Mouse (Mus musculus): ENCODE results near the gene Tbc1d14. TPM values are rescaled to one million over a fixed set of nuclear protein-coding genes. Genes with fewer than 3 reads are reported as not detected.

Gene Tbc1d14
- polyA plus RNA-seq, 1 experiment from 2014 or later = 70.1 TPM

DNA sequence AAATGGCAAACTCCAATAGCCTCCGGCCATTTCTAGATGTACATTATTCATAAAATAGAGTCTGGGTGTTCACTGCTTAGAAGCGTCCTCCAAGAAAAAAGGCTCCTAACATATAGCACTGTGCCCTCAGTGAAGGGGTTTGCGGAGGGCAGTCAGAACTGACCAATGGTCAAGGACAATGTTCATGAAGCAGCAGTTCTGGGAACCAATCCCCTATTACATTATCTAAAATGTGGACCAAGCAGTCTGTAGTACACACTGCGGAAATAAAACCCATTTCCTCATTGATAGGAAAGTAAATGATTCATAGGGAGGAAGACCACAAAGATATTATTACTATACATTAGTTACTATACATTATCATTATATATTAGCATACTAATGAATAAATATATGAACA lies 32.6 kb downstream of the Tbc1d14 start:
- no peak overlapping the region for H3K4me3 ChIP-seq
- no peaks in the 10 kb centered on the region for H3K9me3 ChIP-seq
- no peak overlapping the region for H3K4me2 ChIP-seq
- H3K27ac ChIP-seq = no peak overlapping the region
- H3K27me3 ChIP-seq = no peaks in the 10 kb centered on the region
- no peaks in the 10 kb centered on the region for H3K36me3 ChIP-seq
- no peak for ATAC-seq (ENCODE audit: low FRiP score)
- no peak overlapping the region for H3K9ac ChIP-seq
- 91% methylated on average over 4 of the region's 4 CpGs for WGBS
- peaks cover 22% of the 10 kb centered on the region for H3K4me1 ChIP-seq (replicated peaks)

GRCm38 (mm10) chr5:36559510-36560235 lies 33.4 kb downstream of the Tbc1d14 start:
- H3K36me3 ChIP-seq = no peaks in the 10 kb centered on the region
- no peak overlapping the region for H3K4me2 ChIP-seq
- no peaks in the 10 kb centered on the region for H3K9me3 ChIP-seq
- no peak for ATAC-seq (ENCODE audit: low FRiP score)
- no peak overlapping the region for H3K4me3 ChIP-seq
- peaks cover 22% of the 10 kb centered on the region for H3K4me1 ChIP-seq (replicated peaks)
- H3K27me3 ChIP-seq = no peaks in the 10 kb centered on the region
- H3K27ac ChIP-seq = no peak overlapping the region
- WGBS = 91% methylated on average over 6 of the region's 6 CpGs
- H3K9ac ChIP-seq = no peak overlapping the region

DNA sequence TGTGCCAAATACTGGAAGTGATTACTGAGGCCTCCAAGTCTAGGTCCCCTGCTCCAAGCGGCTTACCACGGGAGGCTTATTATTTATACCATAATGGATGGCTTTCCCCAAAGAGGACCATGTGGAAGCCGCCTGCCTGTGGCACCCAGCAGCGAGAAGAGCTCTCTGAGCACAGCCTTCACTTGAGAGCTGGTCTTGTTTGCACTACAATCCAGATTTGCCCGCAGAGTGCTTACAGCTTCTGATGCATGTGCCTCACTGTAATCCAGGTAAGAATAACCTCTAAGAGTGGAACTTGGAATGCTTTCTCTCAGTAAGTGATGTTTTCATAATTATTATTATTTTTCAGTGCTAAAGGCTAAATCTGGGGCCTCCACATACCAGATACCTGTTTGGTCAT lies 34.0 kb downstream of the Tbc1d14 start:
- H3K4me2 ChIP-seq = no peak overlapping the region
- no peaks in the 10 kb centered on the region for H3K36me3 ChIP-seq
- WGBS = 81% methylated on average over 5 of the region's 5 CpGs
- ATAC-seq (ENCODE audit: low FRiP score) = no peak
- no peaks in the 10 kb centered on the region for H3K27me3 ChIP-seq
- H3K9me3 ChIP-seq = no peaks in the 10 kb centered on the region
- no peak overlapping the region for H3K9ac ChIP-seq
- no peak overlapping the region for H3K4me3 ChIP-seq
- no peak overlapping the region for H3K27ac ChIP-seq
- peaks cover 19% of the 10 kb centered on the region for H3K4me1 ChIP-seq (replicated peaks)

DNA sequence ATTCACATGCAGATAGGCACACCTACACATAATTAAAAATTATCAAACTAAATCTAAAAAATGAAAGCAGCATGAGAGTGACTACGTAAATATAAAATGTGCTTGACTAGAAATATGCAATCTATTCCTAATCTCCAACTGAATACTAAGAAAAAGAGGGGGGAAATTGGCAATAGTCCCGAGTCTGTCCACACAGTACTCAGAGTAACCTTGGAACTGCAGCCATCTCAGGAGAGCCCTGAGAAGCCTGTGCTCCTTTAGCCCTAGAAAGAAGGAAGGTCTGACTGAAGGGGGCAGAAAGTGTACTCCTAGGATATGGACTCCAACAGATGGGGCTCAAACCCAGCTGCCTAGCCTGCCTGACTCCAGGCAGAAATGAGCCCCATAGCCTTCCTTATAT lies 34.5 kb downstream of the Tbc1d14 start:
- no peaks in the 10 kb centered on the region for H3K36me3 ChIP-seq
- WGBS = 89% methylated on average over 2 of the region's 2 CpGs
- H3K9me3 ChIP-seq = no peaks in the 10 kb centered on the region
- H3K9ac ChIP-seq = 0 out of 2 replicates have a peak overlapping the region, but pooled peaks have one; percentile 9
- no peak overlapping the region for H3K4me3 ChIP-seq
- H3K27me3 ChIP-seq = no peaks in the 10 kb centered on the region
- H3K27ac ChIP-seq = no peak overlapping the region
- H3K4me2 ChIP-seq = no peak overlapping the region
- H3K4me1 ChIP-seq (replicated peaks) = peaks cover 19% of the 10 kb centered on the region
- ATAC-seq (ENCODE audit: low FRiP score) = no peak

DNA sequence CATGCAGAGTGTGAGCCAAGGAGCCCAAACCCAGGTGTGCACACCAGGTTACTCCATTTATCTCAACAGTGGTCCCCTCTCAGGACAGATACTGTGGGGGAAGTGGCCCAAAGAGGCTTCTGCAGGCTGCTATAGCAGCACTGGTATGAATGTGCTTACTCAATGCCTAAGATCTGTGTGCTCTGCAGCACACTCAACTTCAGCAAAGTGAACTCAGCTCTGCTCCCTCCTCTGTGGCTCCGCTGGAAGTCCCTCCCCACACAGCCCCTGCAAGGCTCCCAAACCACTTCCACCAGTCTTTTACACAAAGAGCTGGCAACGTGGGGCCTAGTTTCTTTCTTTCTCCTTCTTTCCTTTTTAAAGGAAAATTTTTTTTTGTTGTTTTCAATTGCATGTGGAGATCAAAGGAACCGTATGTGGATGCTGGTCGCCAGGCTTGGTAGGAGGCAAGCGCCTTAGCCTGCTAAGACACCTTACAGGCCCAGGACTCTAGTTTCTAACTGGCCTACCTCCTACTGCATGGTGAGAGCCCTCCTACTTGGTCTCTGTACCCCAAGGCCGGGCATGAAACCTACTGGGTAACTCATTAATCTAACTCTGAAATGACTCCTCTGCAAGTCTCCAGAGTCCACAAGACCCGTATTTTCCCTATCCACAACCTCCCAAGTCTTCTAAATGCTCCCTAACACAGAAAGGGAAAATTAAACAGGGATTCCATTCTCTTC lies 35.3 kb downstream of the Tbc1d14 start:
- H3K4me1 ChIP-seq (replicated peaks) = peaks cover 15% of the 10 kb centered on the region
- no peak overlapping the region for H3K27ac ChIP-seq
- 32% methylated on average over 7 of the region's 7 CpGs for WGBS
- H3K9ac ChIP-seq = no peak overlapping the region
- H3K27me3 ChIP-seq = no peaks in the 10 kb centered on the region
- H3K36me3 ChIP-seq = no peaks in the 10 kb centered on the region
- no peak overlapping the region for H3K4me3 ChIP-seq
- no peak for ATAC-seq (ENCODE audit: low FRiP score)
- H3K4me2 ChIP-seq = no peak overlapping the region
- H3K9me3 ChIP-seq = no peaks in the 10 kb centered on the region

GRCm38 (mm10) chr5:36556906-36557305 lies 36.2 kb downstream of the Tbc1d14 start:
- no peaks in the 10 kb centered on the region for H3K27me3 ChIP-seq
- WGBS = 79% methylated on average over 3 of the region's 3 CpGs
- no peaks in the 10 kb centered on the region for H3K36me3 ChIP-seq

GRCm38 (mm10) chr5:36556289-36556688 lies 36.8 kb downstream of the Tbc1d14 start:
- no peak for ATAC-seq (ENCODE audit: low FRiP score)
- Histone ChIP-seq H3K4me2 (no peak overlapping the region), H3K9me3 (no peaks in the 10 kb centered on the region), H3K9ac (no peak overlapping the region), H3K27ac (no peak overlapping the region), H3K36me3 (no peaks in the 10 kb centered on the region), H3K4me1 (replicated peaks) (peaks cover 15% of the 10 kb centered on the region), H3K27me3 (no peaks in the 10 kb centered on the region), H3K4me3 (no peak overlapping the region)
- WGBS = 64% methylated on average over 4 of the region's 4 CpGs

More at GRCm38 (mm10) chr5:36556906-36557305, 36.2 kb downstream of the Tbc1d14 start:
- ATAC-seq (ENCODE audit: low FRiP score) = no peak
- H3K9me3 ChIP-seq = no peaks in the 10 kb centered on the region
- H3K4me1 ChIP-seq (replicated peaks) = peaks cover 15% of the 10 kb centered on the region
- no peak overlapping the region for H3K4me2 ChIP-seq
- no peak overlapping the region for H3K4me3 ChIP-seq
- no peak overlapping the region for H3K27ac ChIP-seq
- H3K9ac ChIP-seq = no peak overlapping the region

- H3K4me1 ChIP-seq (replicated peaks) = peaks cover 15% of the 10 kb centered on the region
- H3K36me3 ChIP-seq = no peaks in the 10 kb centered on the region
- H3K27me3 ChIP-seq = no peaks in the 10 kb centered on the region
- H3K9ac ChIP-seq = no peak overlapping the region
- no peak overlapping the region for H3K4me3 ChIP-seq
- 78% methylated on average over 5 of the region's 5 CpGs for WGBS
- H3K9me3 ChIP-seq = no peaks in the 10 kb centered on the region
- no peak for ATAC-seq (ENCODE audit: low FRiP score)
- H3K4me2 ChIP-seq = no peak overlapping the region
- no peak overlapping the region for H3K27ac ChIP-seq
Observed at GRCm38 (mm10) chr5:36554496-36554895, 38.6 kb downstream of the Tbc1d14 start.

- Histone ChIP-seq H3K9me3 (no peaks in the 10 kb centered on the region), H3K4me2 (no peak overlapping the region), H3K27me3 (no peaks in the 10 kb centered on the region), H3K4me1 (replicated peaks) (peaks cover 12% of the 10 kb centered on the region), H3K9ac (no peak overlapping the region), H3K27ac (no peak overlapping the region), H3K36me3 (no peaks in the 10 kb centered on the region), H3K4me3 (no peak overlapping the region)
- ATAC-seq (ENCODE audit: low FRiP score) = no peak
- WGBS = 84% methylated on average over 4 of the region's 4 CpGs
Observed at GRCm38 (mm10) chr5:36553886-36554285, 39.2 kb downstream of the Tbc1d14 start.

DNA sequence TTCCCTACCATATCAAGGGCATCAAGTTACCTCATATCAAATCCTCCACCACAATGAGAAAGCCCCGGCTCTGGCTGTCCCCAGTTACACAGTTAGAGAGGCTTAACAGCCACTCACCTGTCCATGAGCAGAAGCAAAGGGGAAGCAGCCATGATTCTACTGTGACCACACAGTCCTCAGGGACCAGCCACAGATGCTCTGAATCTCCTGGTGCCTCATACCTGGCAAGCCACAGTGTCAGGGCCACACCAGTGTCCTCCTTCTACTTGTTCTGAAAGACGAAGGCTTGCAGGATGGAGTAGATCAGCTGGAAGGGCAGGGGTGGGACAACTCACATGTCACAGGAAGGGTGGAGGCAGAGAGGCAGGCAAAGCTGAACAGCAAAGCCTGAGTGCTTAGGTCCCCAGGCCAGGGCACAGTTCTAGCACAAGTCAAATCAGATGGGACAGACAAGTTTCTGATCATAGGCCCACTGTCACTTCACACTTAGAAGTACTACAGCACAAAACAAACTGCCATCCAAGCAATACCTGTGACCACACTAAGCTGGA lies 39.9 kb downstream of the Tbc1d14 start:
- ATAC-seq (ENCODE audit: low FRiP score) = no peak
- Histone ChIP-seq H3K27ac (no peak overlapping the region), H3K27me3 (no peaks in the 10 kb centered on the region), H3K36me3 (no peaks in the 10 kb centered on the region), H3K4me1 (replicated peaks) (peaks cover 12% of the 10 kb centered on the region), H3K4me2 (no peak overlapping the region), H3K9ac (no peak overlapping the region), H3K9me3 (no peaks in the 10 kb centered on the region), H3K4me3 (no peak overlapping the region)
- 89% methylated on average over 2 of the region's 2 CpGs for WGBS

- H3K4me3 ChIP-seq = no peak overlapping the region
- H3K9ac ChIP-seq = no peak overlapping the region
- no peak overlapping the region for H3K27ac ChIP-seq
- H3K4me2 ChIP-seq = no peak overlapping the region
- no peaks in the 10 kb centered on the region for H3K9me3 ChIP-seq
- no peak for ATAC-seq (ENCODE audit: low FRiP score)
- no peaks in the 10 kb centered on the region for H3K36me3 ChIP-seq
- H3K27me3 ChIP-seq = no peaks in the 10 kb centered on the region
- WGBS = 99% methylated on average over 4 of the region's 4 CpGs
- H3K4me1 ChIP-seq (replicated peaks) = peaks cover 5% of the 10 kb centered on the region
Observed at GRCm38 (mm10) chr5:36552391-36552790, 40.7 kb downstream of the Tbc1d14 start.

DNA sequence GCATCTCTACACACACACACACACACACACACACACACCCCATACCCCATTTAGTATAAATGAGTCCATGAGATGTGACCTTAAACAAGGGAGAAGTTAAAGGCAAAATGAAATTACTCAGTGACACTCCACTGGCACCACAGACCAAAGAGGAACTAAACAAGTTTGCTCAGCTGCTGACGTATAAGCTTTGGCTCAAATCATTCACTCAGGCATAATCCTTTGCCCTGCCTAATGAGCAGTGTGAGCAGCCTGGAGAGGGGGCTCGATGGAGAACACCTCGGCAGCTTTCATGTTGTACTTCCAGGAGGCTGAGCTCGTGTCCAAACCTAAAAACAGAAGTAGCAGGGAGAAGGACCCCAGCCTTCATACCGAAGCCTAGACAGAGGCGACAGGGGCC lies 43.8 kb downstream of the Tbc1d14 start:
- no peaks in the 10 kb centered on the region for H3K36me3 ChIP-seq
- H3K4me3 ChIP-seq = no peak overlapping the region
- no peaks in the 10 kb centered on the region for H3K9me3 ChIP-seq
- no peak overlapping the region for H3K27ac ChIP-seq
- no peak for ATAC-seq (ENCODE audit: low FRiP score)
- H3K4me1 ChIP-seq (replicated peaks) = no peaks in the 10 kb centered on the region
- no peak overlapping the region for H3K4me2 ChIP-seq
- no peaks in the 10 kb centered on the region for H3K27me3 ChIP-seq
- 85% methylated on average over 6 of the region's 6 CpGs for WGBS
- no peak overlapping the region for H3K9ac ChIP-seq
